Mouse (Mus musculus) neutrophil, adult 83 days (primary cell): Measurements from ENCODE around the gene Fam131b. TPM values are rescaled to one million over a fixed set of nuclear protein-coding genes. Genes with fewer than 3 reads are reported as not detected.

ENCODE experiments used
- total RNA-seq, 2 experiments: library from RNA; stranded (reverse); gene quantifications; one replicate each; pipeline ENCODE4 v1.2.4; 2023

Gene Fam131b
- not detected for total RNA-seq

GRCm38 (mm10) chr6:42324482-42325267, at the start of gene Fam131b:
Gene Fam131b (minus strand): TSS chr6:42324643.

GRCm38 (mm10) chr6:42372816-42373547, 48.5 kb upstream of the Fam131b start, which contains the start of gene Epha1:
Gene Epha1 (minus strand): TSS chr6:42373268.

GRCm38 (mm10) chr6:42349426-42350020, 25.1 kb upstream of the Fam131b start, which contains the start of gene Zyx:
Gene Zyx (plus strand): TSS chr6:42349630.

GRCm38 (mm10) chr6:42286448-42286847, 38.0 kb downstream of the Fam131b start, which contains the start of gene Clcn1:
Gene Clcn1 (plus strand): TSS chr6:42286685.

Other genes starting within 250 kb of the Fam131b start
- not detected for gene Tas2r139, start 183.7 kb downstream of the Fam131b start, total RNA-seq
- gene Tas2r144, start 109.3 kb downstream of the Fam131b start, total RNA-seq = not detected
- gene Gstk1, start 78.7 kb downstream of the Fam131b start, total RNA-seq = 1 to 10 TPM; 3.3 to 5.1 TPM
- not detected for gene Tmem139, start 62.7 kb downstream of the Fam131b start, total RNA-seq
- gene Casp2, start 59.7 kb downstream of the Fam131b start, total RNA-seq = 10 to 100 TPM; 59.8 to 66.3 TPM
- under 1 TPM; 0.15 TPM for gene Clcn1, start 38.0 kb downstream of the Fam131b start, total RNA-seq
- gene Zyx, start 25.0 kb upstream of the Fam131b start, total RNA-seq = 100 to 1,000 TPM; 661 to 678 TPM
- gene Epha1, start 48.6 kb upstream of the Fam131b start, total RNA-seq = under 1 TPM in 1 of 2 experiments, not detected in 1; 0.29 TPM
- 1 to 10 TPM; 2.9 to 3.2 TPM for gene Tas2r143, start 75.6 kb upstream of the Fam131b start, total RNA-seq
- 1 to 10 TPM; 3.4 to 3.5 TPM for gene Tas2r135, start 80.8 kb upstream of the Fam131b start, total RNA-seq
- gene Tas2r126, start 109.9 kb upstream of the Fam131b start, total RNA-seq = 1 to 10 TPM; 1.0 to 1.7 TPM
- not detected for gene Olfr458, start 140.6 kb upstream of the Fam131b start, total RNA-seq
- gene Olfr457, start 151.7 kb upstream of the Fam131b start, total RNA-seq = not detected
- gene Olfr456, start 162.6 kb upstream of the Fam131b start, total RNA-seq = not detected
- gene Olfr455, start 222.9 kb upstream of the Fam131b start, total RNA-seq = not detected